Mouse (Mus musculus) stomach, embryonic 16.5 days (tissue): ENCODE data around the gene Col5a1. TPM values are rescaled to one million over a fixed set of nuclear protein-coding genes. Genes with fewer than 3 reads are reported as not detected.

Experiments
- ATAC-seq: fragments of 200-750 bp; cut with Nextera tagmentation; 2 replicates; pipeline ENCODE4 v1.8.0; 2017; ENCODE audit warnings: moderate number of reproducible peaks, moderate TSS enrichment; ENCODE audit not compliant: insufficient read depth, low FRiP score
- H3K27ac ChIP-seq: fragments of 300-500 bp; sonication (generic); 2 replicates; pipeline ENCODE4 v1.5.1; 2014; ENCODE audit warnings: low read length
- H3K27me3 ChIP-seq: fragments of 300-500 bp; sonication (generic); 2 replicates; pipeline ENCODE4 v1.6.1; 2014; ENCODE audit warnings: low read length, control low read depth, mixed read lengths; ENCODE audit not compliant: control insufficient read depth, insufficient read depth
- H3K36me3 ChIP-seq: fragments of 300-500 bp; sonication (generic); 2 replicates; pipeline ENCODE4 v1.6.1; 2014; ENCODE audit warnings: low read length; ENCODE audit not compliant: control insufficient read depth, insufficient read depth
- H3K4me1 ChIP-seq: fragments of 300-500 bp; sonication (generic); 2 replicates; pipeline ENCODE4 v1.6.1; 2014; ENCODE audit warnings: low read length, control low read depth, mixed read lengths; ENCODE audit not compliant: control insufficient read depth, insufficient read depth
- H3K4me2 ChIP-seq: fragments of 300-500 bp; sonication (generic); 2 replicates; pipeline ENCODE4 v1.6.1; 2014; ENCODE audit warnings: low read depth, low read length, mixed read lengths
- H3K4me3 ChIP-seq: fragments of 300-500 bp; sonication (generic); replicated peaks from 2 replicates; pipeline ENCODE4 v1.5.1; 2014; ENCODE audit warnings: mild to moderate bottlenecking, low read length
- H3K9ac ChIP-seq: fragments of 300-500 bp; sonication (generic); 2 replicates; pipeline ENCODE4 v1.6.1; 2014; ENCODE audit warnings: low read length
- H3K9me3 ChIP-seq: fragments of 300-500 bp; sonication (generic); replicated peaks from 2 replicates; pipeline ENCODE4 v1.6.1; 2016; ENCODE audit warnings: low read length, control low read depth; ENCODE audit not compliant: control insufficient read depth
- WGBS: fragments of 180-500 bp; shearing (Covaris S2); extraction: QIAGEN DNeasy Blood & Tissue Kit; methylation state at CpG from one replicate; pipeline ENCODE4 v1.1.7; 2014; 5-methylcytosine and 5-hydroxymethylcytosine counted together
- polyA plus RNA-seq: library from polyadenylated mRNA; unstranded; fragments of >200 nt; fragmentation: Nextera tagmentation; extraction: Ambion mirVana; gene quantifications from 2 replicates; pipeline ENCODE4 v1.2.1, GENCODE M21; 2015

Col5a1 gene
- polyA plus RNA-seq, 1 experiment from 2014 or later: 146 TPM

DNA sequence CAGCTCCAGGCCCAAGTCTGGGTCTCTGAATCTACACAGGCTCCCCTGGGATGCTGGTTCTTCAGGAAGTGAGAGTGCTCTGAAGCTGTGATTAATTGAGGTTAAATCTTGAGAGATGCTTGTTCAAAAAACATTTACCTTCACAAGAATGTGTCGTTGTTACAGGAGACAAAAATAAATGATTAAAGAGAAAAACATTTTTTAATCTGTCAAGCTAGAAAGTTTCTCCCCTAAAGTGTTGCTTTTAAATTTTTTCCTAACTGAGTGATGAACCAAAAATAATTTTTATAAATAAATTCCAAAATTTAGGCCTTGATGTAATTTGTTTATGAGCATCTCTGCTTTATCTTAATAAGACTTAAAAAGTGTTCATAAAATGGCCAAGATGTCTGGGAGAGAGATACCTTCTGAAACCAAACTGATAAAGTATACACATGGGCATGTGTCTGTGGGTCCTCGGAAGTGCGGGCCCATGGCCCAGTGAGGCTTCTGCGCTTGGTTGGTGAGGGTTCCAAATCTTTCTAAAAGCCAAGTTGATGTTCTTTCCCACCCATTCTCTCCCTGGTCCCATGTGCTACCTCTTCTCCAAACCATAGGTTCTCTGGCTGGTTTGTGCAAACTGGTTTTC is 177.6 kb downstream of the Col5a1 start:
- no peaks in the 10 kb centered on the region for H3K36me3 ChIP-seq
- H3K4me1 ChIP-seq: peaks cover 9% of the 10 kb centered on the region; the same call in 1 of the 2 replicates
- ATAC-seq: no peak
- no peaks in the 10 kb centered on the region for H3K9me3 ChIP-seq
- no peak overlapping the region for H3K4me2 ChIP-seq
- H3K27me3 ChIP-seq: no peaks in the 10 kb centered on the region
- H3K9ac ChIP-seq: no peak overlapping the region
- H3K27ac ChIP-seq: no peak overlapping the region
- H3K4me3 ChIP-seq: no peak overlapping the region
- 74% methylated on average over 4 of the region's 4 CpGs for WGBS

DNA sequence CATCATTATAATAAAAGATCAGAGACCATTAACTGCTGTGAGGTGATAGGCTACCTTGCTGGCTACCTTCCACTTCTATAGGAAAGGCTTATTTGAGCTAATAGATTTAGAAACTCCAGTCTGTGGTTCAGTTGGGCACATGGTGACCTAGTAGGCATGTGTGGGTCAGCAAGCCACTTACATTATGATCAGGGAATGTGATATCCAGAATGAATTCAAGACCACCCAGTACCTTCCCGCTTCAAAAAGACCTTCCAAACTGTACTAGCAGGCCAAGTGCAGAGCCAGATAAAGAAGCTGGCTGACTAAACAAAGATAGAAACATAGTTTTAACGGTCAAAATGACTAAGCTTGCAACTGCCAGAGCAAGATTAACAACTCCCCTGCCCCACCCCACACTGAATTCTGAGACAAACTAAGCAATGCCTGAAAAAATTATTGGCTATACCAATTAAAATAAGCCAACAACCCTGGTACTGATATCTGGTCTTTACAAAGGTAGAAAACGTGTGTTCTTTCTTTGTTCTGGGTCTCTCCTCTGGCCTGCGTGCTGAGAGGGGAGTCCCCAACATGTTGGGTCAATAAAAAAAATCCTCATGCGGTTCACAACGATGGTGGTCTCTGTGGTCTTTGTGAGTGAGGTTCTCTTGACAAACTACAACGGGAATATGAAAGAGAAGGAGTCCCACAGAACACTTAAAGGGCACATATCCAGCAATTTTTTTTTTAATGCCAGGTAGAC is 178.3 kb downstream of the Col5a1 start:
- peak; percentile 23; the same call in 1 of the 2 replicates for ATAC-seq
- Histone ChIP-seq H3K27ac (no peak overlapping the region), H3K4me2 (no peak overlapping the region), H3K27me3 (no peaks in the 10 kb centered on the region), H3K4me1 (peaks cover 9% of the 10 kb centered on the region; the same call in 1 of the 2 replicates), H3K4me3 (no peak overlapping the region), H3K9ac (no peak overlapping the region), H3K9me3 (no peaks in the 10 kb centered on the region), H3K36me3 (no peaks in the 10 kb centered on the region)
- WGBS: 57% methylated on average over 7 of the region's 7 CpGs

DNA sequence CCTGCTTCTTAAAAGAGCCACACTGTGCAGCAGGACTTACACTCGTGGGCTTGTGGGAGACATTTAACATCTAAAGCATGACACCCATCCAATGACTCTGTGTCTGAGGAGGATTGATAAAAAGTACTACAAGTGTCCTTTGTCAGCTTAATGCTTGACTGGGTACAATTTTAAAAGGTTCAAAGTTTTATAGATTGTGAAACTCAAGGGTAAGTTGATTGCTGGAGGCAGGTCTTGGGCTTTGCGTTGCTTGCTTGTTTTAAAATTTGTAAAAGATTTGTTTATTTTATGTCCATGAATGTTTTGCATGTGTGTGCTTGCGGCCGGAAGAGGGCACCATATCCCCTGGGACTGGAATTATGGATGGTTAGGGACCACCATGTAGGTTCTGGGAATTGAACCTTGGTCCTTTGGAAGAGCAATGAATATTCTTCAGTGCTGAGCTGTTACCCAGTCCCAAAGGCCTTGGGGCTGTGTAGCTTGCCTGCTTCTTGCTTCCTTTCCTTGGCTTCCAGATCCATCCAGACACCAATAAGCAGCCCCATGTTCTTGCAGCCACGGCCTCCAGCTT is 178.9 kb downstream of the Col5a1 start:
- H3K9ac ChIP-seq: no peak overlapping the region
- ATAC-seq: no peak
- H3K4me3 ChIP-seq: no peak overlapping the region
- no peak overlapping the region for H3K27ac ChIP-seq
- no peaks in the 10 kb centered on the region for H3K9me3 ChIP-seq
- H3K4me2 ChIP-seq: no peak overlapping the region
- 86% methylated on average over 5 of the region's 5 CpGs for WGBS
- H3K27me3 ChIP-seq: no peaks in the 10 kb centered on the region
- H3K36me3 ChIP-seq: no peaks in the 10 kb centered on the region
- H3K4me1 ChIP-seq: peaks cover 9% of the 10 kb centered on the region; the same call in 1 of the 2 replicates

DNA sequence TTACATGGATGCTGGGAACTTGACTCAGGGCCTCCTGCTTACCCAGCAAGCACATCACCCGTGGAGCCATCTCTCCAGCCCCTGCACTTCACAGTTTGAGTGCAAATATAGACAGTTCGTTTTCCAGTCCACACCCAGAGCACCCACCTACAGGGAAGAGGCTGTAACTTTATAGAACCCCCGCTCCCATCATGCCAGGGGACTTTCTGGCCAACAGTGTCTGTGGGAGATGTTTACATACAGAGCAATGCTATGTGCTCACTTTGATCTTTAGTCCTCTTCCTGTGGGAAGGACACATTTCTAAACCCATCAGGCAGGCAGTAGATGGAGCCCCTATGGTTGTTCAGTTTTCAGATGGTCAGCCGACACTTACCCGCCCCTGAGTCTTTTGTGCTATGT is 180.5 kb downstream of the Col5a1 start:
- H3K4me1 ChIP-seq: peaks cover 9% of the 10 kb centered on the region; the same call in 1 of the 2 replicates
- H3K4me3 ChIP-seq: no peak overlapping the region
- no peaks in the 10 kb centered on the region for H3K27me3 ChIP-seq
- no peak overlapping the region for H3K27ac ChIP-seq
- no peaks in the 10 kb centered on the region for H3K9me3 ChIP-seq
- no peak for ATAC-seq
- 69% methylated on average over 5 of the region's 5 CpGs for WGBS
- no peak overlapping the region for H3K4me2 ChIP-seq
- H3K36me3 ChIP-seq: no peaks in the 10 kb centered on the region
- no peak overlapping the region for H3K9ac ChIP-seq

DNA sequence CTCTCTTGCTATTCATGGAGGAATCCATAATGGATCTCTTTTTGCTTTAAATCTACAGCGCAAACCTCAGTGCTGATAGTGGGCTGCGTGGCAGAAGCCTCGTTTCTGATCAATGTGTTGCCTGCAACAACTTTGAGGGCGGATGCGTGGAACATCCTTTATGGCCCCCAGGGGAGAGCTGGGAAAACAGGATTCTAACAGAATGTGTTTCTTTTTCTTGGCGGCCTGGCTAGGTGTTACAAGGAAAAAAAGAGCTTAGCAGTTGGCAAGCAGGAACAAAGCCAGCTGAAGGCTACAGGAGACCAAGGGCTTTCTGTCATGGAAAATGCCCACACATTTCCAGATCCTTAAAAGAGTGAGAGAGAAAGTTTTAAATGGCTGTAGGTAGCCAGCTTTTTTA is 180.9 kb downstream of the Col5a1 start:
- Histone ChIP-seq H3K27ac (no peak overlapping the region), H3K36me3 (no peaks in the 10 kb centered on the region)

DNA sequence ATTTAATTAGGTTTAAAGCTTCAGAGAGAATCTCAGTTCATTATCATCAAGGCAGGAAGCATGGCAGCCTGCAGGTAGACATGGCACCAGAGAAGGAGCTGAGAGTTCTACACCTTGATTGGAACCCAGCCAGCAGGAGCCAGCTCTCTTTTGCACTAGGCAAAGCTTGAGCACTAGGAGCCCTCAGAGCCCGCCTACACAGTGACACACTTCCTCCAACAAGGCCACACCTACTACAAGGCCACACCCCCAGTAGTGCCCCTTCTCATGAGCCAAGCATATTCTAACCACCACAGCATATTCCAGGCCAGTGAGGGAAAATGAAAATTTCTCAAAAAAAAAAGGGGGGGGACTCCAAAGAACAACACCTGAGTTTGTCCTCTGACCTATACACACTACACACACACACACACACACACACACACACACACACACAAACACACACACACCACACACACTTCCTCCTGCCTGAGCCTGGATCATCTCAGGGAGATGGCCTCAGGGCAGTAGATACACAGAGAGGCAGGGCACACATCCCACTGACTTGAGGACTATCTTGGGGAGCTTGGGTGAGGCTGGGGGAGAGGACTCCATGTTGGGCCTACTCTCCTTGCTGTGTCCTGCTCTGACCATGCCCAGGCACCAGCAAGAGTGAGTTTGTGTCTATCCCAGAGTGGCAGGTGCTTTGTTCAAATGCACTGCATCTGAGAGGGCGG is 181.8 kb downstream of the Col5a1 start:
- ATAC-seq: no peak
- H3K27ac ChIP-seq: no peak overlapping the region
- H3K9me3 ChIP-seq: no peaks in the 10 kb centered on the region
- H3K36me3 ChIP-seq: no peaks in the 10 kb centered on the region
- no peaks in the 10 kb centered on the region for H3K27me3 ChIP-seq
- no peak overlapping the region for H3K9ac ChIP-seq
- 79% methylated on average over 2 of the region's 2 CpGs for WGBS
- peaks cover 9% of the 10 kb centered on the region; the same call in 1 of the 2 replicates for H3K4me1 ChIP-seq
- H3K4me2 ChIP-seq: no peak overlapping the region
- H3K4me3 ChIP-seq: no peak overlapping the region

More for the DNA sequence above, 180.9 kb downstream of the Col5a1 start:
- Histone ChIP-seq H3K9ac (no peak overlapping the region), H3K9me3 (no peaks in the 10 kb centered on the region), H3K4me2 (no peak overlapping the region), H3K4me1 (peaks cover 9% of the 10 kb centered on the region; the same call in 1 of the 2 replicates), H3K4me3 (no peak overlapping the region), H3K27me3 (no peaks in the 10 kb centered on the region)
- no peak for ATAC-seq
- WGBS: 79% methylated on average over 6 of the region's 6 CpGs

DNA sequence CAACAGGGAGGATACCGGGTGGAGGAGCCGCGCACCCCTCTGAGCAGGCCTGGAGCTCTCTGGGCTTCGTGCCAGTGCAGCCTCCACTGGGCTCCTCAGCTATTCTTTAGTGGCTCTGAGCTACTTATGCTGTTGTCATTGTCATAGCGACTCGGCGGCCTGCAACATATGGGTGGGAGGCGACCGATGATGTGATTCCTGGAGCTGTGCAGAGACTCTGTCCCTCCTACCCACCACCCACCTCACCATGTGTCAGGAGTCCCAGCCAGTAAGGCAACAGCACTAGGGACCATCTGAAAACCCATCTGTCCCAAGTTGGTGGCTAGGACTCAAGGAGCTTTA is 182.3 kb downstream of the Col5a1 start:
- H3K4me3 ChIP-seq: no peak overlapping the region
- no peak overlapping the region for H3K4me2 ChIP-seq
- H3K4me1 ChIP-seq: peaks cover 9% of the 10 kb centered on the region; the same call in 1 of the 2 replicates
- peak; percentile 56; the same call in 1 of the 2 replicates for ATAC-seq
- no peak overlapping the region for H3K9ac ChIP-seq
- no peaks in the 10 kb centered on the region for H3K27me3 ChIP-seq
- H3K27ac ChIP-seq: no peak overlapping the region
- no peaks in the 10 kb centered on the region for H3K9me3 ChIP-seq
- H3K36me3 ChIP-seq: no peaks in the 10 kb centered on the region
- 70% methylated on average over 9 of the region's 9 CpGs for WGBS

DNA sequence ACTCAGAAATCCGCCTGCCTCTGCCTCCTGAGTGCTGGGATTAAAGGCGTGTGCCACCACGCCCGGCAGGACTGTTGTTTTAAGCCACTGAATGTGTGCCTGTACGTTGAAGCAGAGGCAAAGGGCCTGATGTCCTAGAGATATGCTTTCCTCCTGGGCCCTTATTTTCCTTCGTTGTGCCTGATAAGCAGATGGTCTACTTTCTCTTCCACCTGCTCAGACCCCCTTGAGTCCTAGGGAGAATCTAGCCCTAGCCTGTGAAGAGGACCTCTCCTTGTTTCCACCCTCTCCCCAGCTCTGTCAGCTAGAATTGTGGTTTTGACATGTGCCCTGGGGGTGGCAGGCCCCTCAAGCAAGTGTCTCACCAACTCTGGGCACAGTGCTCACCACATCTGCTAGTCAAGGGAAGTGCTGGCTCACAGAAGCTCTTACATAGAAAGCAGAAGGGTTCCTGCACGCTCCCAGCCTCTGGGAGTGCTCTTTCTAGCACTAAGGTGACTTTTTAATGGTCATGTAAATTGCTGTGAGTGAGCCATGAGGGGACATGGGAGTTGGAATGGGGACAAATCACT is 189.5 kb downstream of the Col5a1 start:
- H3K27ac ChIP-seq: no peak overlapping the region
- H3K4me3 ChIP-seq: no peak overlapping the region
- ATAC-seq: no peak
- H3K27me3 ChIP-seq: no peaks in the 10 kb centered on the region
- H3K4me2 ChIP-seq: no peak overlapping the region
- H3K36me3 ChIP-seq: no peaks in the 10 kb centered on the region
- 73% methylated on average over 7 of the region's 7 CpGs for WGBS
- no peaks in the 10 kb centered on the region for H3K4me1 ChIP-seq
- no peaks in the 10 kb centered on the region for H3K9me3 ChIP-seq
- H3K9ac ChIP-seq: no peak overlapping the region
